ENCODE assay signal across 21 mouse cellular contexts in the genomic region with DNA sequence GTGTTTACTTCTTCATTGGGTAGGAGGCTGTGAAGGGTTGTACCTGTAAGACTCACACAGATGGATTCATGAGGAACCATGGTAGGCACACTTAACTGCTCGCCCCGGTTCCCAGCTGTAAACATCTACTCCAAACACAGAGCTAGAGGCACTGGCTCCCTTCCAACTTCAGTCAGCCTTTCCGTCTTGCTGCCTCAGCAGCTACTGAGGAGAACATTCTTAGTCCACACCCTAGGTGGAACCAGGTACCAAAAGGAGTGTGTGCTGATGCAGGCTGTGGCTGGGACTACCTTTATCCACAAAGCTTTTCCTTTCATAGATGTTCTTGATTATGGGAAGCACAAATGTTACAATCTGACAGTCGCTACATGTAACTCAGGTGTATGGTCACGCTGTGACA.
DNase-seq lines count a peak whose midpoint lies in the region; ATAC-seq and TF ChIP-seq lines count a peak whose summit lies in the region.
"Had no signal": no experiment of that assay in that cellular context is flagged by ENCODE, and none has a peak within 500 bp of the region (broad histone marks: within the 10 kb centered on the region; RNA-seq: fewer than 3 reads in every experiment).

No protein-coding gene starts in this region.

- 49% methylated on average over 5 of the region's 5 CpGs for WGBS in lung, postnatal 0 days

- no peak for DNase-seq in frontal cortex, postnatal 14 days (ENCODE audit: low spot score in 2 of 2)
- DNase-seq in layer of hippocampus, adult 2 months (ENCODE audit: low spot score in 2 of 2): no peak
- no peak for DNase-seq in layer of hippocampus, postnatal 25 days (ENCODE audit: extremely low spot score in 1 of 2, low spot score in 1 of 2)
- DNase-seq in lung, postnatal 0 days (ENCODE audit: low spot score): peak; percentile 61
- DNase-seq in lung, postnatal 10 days: no peak
- peak; percentile 64 for DNase-seq in brain, adult 2 months (ENCODE audit: low read depth, low spot score)
- no peak for DNase-seq in MN1 (ENCODE audit: low spot score)
- DNase-seq: adrenal gland, postnatal 14 days; cerebellum, adult 18-20 months; cerebellum, adult 9-11 months; cerebellum, postnatal 36 days; gastrocnemius, postnatal 10 days; heart, postnatal 4 days had no signal

- H3K9me3 ChIP-seq in lung, postnatal 0 days (ENCODE audit: low read length): no peaks in the 10 kb centered on the region
- H3K9me3 ChIP-seq: forebrain, embryonic 15.5 days; heart, embryonic 13.5 days; hindbrain, embryonic 12.5 days had no signal

- peak; percentile 20; the same call in 1 of the 2 replicates for ATAC-seq in frontal cortex, adult (ENCODE audit: low TSS enrichment)
- no peak for ATAC-seq in lung, postnatal 0 days
- ATAC-seq: activated CD4-positive, CD25-positive, alpha-beta regulatory T cell, adult 4 months; forebrain, embryonic 15.5 days; hindbrain, embryonic 16.5 days; inflammation-experienced regulatory T-cells, adult 6 months; Patski had no signal

- H3K4me3 ChIP-seq in layer of hippocampus, adult 2 months: no peak overlapping the region
- no peak overlapping the region for H3K4me3 ChIP-seq in lung, postnatal 0 days (ENCODE audit: low read depth, low read length)
- H3K4me3 ChIP-seq: forebrain, embryonic 15.5 days; heart, embryonic 13.5 days; hindbrain, embryonic 12.5 days had no signal

- no peak overlapping the region for H3K9ac ChIP-seq in lung, postnatal 0 days (replicated peaks; ENCODE audit: low read depth)
- H3K9ac ChIP-seq: forebrain, embryonic 15.5 days; heart, embryonic 13.5 days; hindbrain, embryonic 12.5 days had no signal

- TF ChIP-seq CTCF in layer of hippocampus, adult 2 months (conservative IDR thresholded peaks at IDR 0.05): no peak
- TF ChIP-seq CTCF in lung, postnatal 0 days (IDR thresholded peaks at IDR 0.05): no peak

- peak overlapping the region; percentile 36; the same call in 1 of the 2 replicates for H3K27ac ChIP-seq in layer of hippocampus, adult 2 months
- H3K27ac ChIP-seq in lung, postnatal 0 days (ENCODE audit: low read length): no peak overlapping the region
- H3K27ac ChIP-seq: forebrain, embryonic 15.5 days; heart, embryonic 13.5 days; hindbrain, embryonic 12.5 days had no signal

- no peaks in the 10 kb centered on the region for H3K27me3 ChIP-seq in lung, postnatal 0 days (replicated peaks; ENCODE audit: insufficient read depth, low read length)
- H3K27me3 ChIP-seq: forebrain, embryonic 15.5 days; heart, embryonic 13.5 days; hindbrain, embryonic 12.5 days; Patski had no signal

- H3K4me2 ChIP-seq in lung, postnatal 0 days (replicated peaks; ENCODE audit: low read depth, low read length): no peak overlapping the region
- H3K4me2 ChIP-seq: forebrain, embryonic 15.5 days; heart, embryonic 13.5 days; hindbrain, embryonic 12.5 days had no signal

- no peak for TF ChIP-seq EP300 in lung, postnatal 0 days (IDR thresholded peaks at IDR 0.05)

- no peaks in the 10 kb centered on the region for H3K4me1 ChIP-seq in lung, postnatal 0 days (ENCODE audit: insufficient read depth, low read depth, low read length)
- H3K4me1 ChIP-seq: hindbrain, embryonic 12.5 days had no signal

- 0 out of 2 replicates have a peak, but pooled peaks cover 9% of the 10 kb centered on the region for H3K36me3 ChIP-seq in lung, postnatal 0 days (ENCODE audit: insufficient read depth, low read length)

Comparison
In these comparisons a context has a peak if more than half of its experiments do, and no peak if none do; other contexts are left out.
1. DNase-seq: peak in lung, postnatal 0 days (single experiment) and brain, adult 2 months (single experiment); none in frontal cortex, postnatal 14 days (0 of 2), layer of hippocampus, adult 2 months (0 of 2), layer of hippocampus, postnatal 25 days (0 of 2), lung, postnatal 10 days (single experiment) and MN1 (single experiment).